Mouse (Mus musculus) small intestine, adult 2 months (tissue): ENCODE measurements at regions not wholly inside any gene's neighbourhood (a gene's known extent, or its start where the extent isn't known, plus 50 kb on each side); places are given as distances from the start of the nearest gene placed in this dataset.

ENCODE experiments used
- H3K27ac ChIP-seq: fragments of 200-500 bp; 2 replicates; pipeline ENCODE4 v1.5.1; 2012; ENCODE audit warnings: low read depth, low read length, control low read depth, inconsistent platforms; ENCODE audit not compliant: insufficient read depth
- H3K27me3 ChIP-seq: fragments of 200-500 bp; 2 replicates; pipeline ENCODE4 v1.6.1; 2012; ENCODE audit warnings: mild to moderate bottlenecking, moderate library complexity, low read length, inconsistent platforms; ENCODE audit not compliant: control insufficient read depth, insufficient read depth
- H3K36me3 ChIP-seq: fragments of 200-500 bp; 2 replicates; pipeline ENCODE4 v1.6.1; 2012; ENCODE audit warnings: mild to moderate bottlenecking, low read length, control low read depth, inconsistent platforms; ENCODE audit not compliant: control insufficient read depth, insufficient read depth
- H3K4me1 ChIP-seq: fragments of 200-500 bp; 2 replicates; pipeline ENCODE4 v1.6.1; 2012; ENCODE audit warnings: low read length, inconsistent platforms, mixed read lengths; ENCODE audit not compliant: control insufficient read depth, insufficient read depth, insufficient read length
- H3K4me3 ChIP-seq: fragments of 200-500 bp; 2 replicates; pipeline ENCODE4 v1.5.1; 2012; ENCODE audit warnings: low read depth, mild to moderate bottlenecking, control low read depth, inconsistent platforms, low read length, moderate library complexity
- CTCF ChIP-seq: fragments of 200-500 bp; IDR thresholded peaks from 2 replicates; pipeline ENCODE4 v1.5.1; 2012; ENCODE audit warnings: low read depth, mild to moderate bottlenecking, control low read depth, inconsistent platforms, low read length, moderate library complexity, mixed read lengths; ENCODE audit not compliant: insufficient replicate concordance, insufficient read length; ENCODE audit errors: extremely low read depth
- POLR2A ChIP-seq: fragments of 200-500 bp; IDR thresholded peaks from 2 replicates; pipeline ENCODE4 v1.6.1; 2012; ENCODE audit warnings: low read depth, mild to moderate bottlenecking, control low read depth, inconsistent platforms, low read length, moderate library complexity
- WGBS: fragments of 180-500 bp; shearing (Covaris S2); methylation state at CpG from one replicate; pipeline ENCODE4 v1.1.7; 2018; 5-methylcytosine and 5-hydroxymethylcytosine counted together

GRCm38 (mm10) chr13:84761821-84762220, 427.4 kb upstream of the Ccnh start:
- 60% methylated on average over 4 of the region's 4 CpGs for WGBS

GRCm38 (mm10) chr13:84763916-84764315, 425.3 kb upstream of the Ccnh start:
- H3K4me3 ChIP-seq, result no peak overlapping the region
- H3K36me3 ChIP-seq, result no peaks in the 10 kb centered on the region
- TF ChIP-seq POLR2A (no peak), CTCF (no peak)
- H3K27me3 ChIP-seq, result no peaks in the 10 kb centered on the region
- no peak overlapping the region for H3K27ac ChIP-seq
- 78% methylated on average over 1 of the region's 1 CpGs for WGBS
- no peaks in the 10 kb centered on the region for H3K4me1 ChIP-seq

More at GRCm38 (mm10) chr13:84761821-84762220, 427.4 kb upstream of the Ccnh start:
- Histone ChIP-seq H3K4me3 (no peak overlapping the region), H3K27ac (no peak overlapping the region), H3K36me3 (no peaks in the 10 kb centered on the region), H3K27me3 (no peaks in the 10 kb centered on the region), H3K4me1 (no peaks in the 10 kb centered on the region)
- TF ChIP-seq CTCF, result no peak
- no peak for TF ChIP-seq POLR2A

GRCm38 (mm10) chr13:84771956-84772355, 417.3 kb upstream of the Ccnh start:
- TF ChIP-seq CTCF, result no peak
- TF ChIP-seq POLR2A, result no peak
- WGBS, result 23% methylated on average over 2 of the region's 2 CpGs
- Histone ChIP-seq H3K27me3 (no peaks in the 10 kb centered on the region), H3K4me1 (no peaks in the 10 kb centered on the region), H3K4me3 (no peak overlapping the region), H3K36me3 (no peaks in the 10 kb centered on the region), H3K27ac (no peak overlapping the region)

DNA sequence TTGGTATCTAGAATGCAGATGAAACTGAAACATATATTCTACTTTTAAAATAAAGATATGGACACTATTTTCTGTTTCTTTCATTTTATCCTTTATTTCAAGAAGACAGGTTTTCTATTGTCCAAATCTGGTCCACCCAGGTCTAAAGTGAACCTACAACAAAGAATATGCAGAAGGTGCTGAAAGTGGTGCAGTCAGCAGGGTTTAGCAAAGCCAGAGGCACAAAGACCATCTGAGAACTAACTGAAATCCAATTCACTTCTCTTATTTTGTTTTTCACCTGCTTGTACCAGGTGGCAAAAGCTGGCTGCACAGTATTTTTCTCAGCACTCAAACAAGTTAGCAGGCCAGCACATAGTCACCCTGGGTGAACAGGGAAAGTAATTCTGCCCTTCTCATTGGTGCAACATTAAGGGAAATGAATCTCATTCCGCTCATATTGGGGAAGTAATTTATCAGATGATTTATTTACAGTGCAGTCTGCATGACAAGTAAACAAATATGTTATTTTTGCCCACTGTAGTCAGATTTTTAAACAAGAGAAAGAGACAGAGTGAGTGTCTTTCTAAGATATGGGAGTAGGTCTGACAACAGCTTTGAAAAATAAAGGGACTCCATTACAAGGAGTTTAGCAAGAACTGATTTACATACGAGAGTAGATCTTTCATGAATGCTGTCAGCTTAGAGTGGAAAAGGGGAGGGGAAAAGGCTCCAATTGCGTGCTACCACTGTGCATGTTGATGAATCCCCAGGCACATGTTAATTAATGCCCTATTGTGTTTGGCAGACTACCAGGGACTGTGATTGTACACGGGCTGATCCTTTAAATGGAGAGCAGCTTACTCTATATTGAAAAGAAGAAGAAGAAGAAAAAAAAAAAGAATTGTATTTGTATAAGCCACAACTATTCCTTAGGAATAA, 405.9 kb upstream of the Ccnh start:
- Histone ChIP-seq H3K4me3 (no peak overlapping the region), H3K36me3 (no peaks in the 10 kb centered on the region), H3K27ac (no peak overlapping the region), H3K27me3 (no peaks in the 10 kb centered on the region), H3K4me1 (no peaks in the 10 kb centered on the region)
- no peak for TF ChIP-seq POLR2A
- TF ChIP-seq CTCF, result no peak
- WGBS, result 40% methylated on average over 4 of the region's 4 CpGs

- Histone ChIP-seq H3K27ac (no peak overlapping the region), H3K4me1 (no peaks in the 10 kb centered on the region), H3K36me3 (no peaks in the 10 kb centered on the region), H3K4me3 (no peak overlapping the region), H3K27me3 (no peaks in the 10 kb centered on the region)
- 74% methylated on average over 3 of the region's 3 CpGs for WGBS
- TF ChIP-seq CTCF, result no peak
- no peak for TF ChIP-seq POLR2A
Observed at GRCm38 (mm10) chr13:84804241-84804980, 384.8 kb upstream of the Ccnh start.

DNA sequence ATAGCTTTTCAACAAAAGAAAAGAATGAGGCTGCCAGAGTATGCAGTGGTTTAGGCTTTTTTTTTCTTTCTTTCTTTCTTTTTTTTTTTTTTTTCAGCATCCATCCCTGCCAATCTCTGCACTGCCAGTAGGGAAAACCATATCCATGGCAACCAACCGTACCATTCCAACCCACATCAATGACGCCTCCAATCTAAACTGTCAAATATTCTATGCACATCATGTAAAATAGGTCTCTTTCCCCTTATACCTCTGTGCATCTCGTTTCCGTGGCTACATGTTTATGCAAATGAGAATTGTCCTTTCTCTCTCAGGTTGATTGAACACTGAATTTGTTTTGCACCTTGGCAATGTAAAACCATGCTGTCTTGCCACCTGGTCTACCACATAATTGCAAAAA, 384.0 kb upstream of the Ccnh start:
- no peaks in the 10 kb centered on the region for H3K36me3 ChIP-seq
- no peaks in the 10 kb centered on the region for H3K4me1 ChIP-seq
- no peak for TF ChIP-seq POLR2A
- no peak for TF ChIP-seq CTCF
- WGBS, result 78% methylated on average over 4 of the region's 4 CpGs
- H3K27me3 ChIP-seq, result no peaks in the 10 kb centered on the region
- H3K4me3 ChIP-seq, result no peak overlapping the region
- H3K27ac ChIP-seq, result no peak overlapping the region

- Histone ChIP-seq H3K4me3 (no peak overlapping the region), H3K27me3 (no peaks in the 10 kb centered on the region), H3K4me1 (no peaks in the 10 kb centered on the region), H3K36me3 (no peaks in the 10 kb centered on the region), H3K27ac (no peak overlapping the region)
- WGBS, result 100% methylated on average over 3 of the region's 3 CpGs
- TF ChIP-seq POLR2A, result no peak
- no peak for TF ChIP-seq CTCF
Observed at GRCm38 (mm10) chr13:84809605-84810004, 379.6 kb upstream of the Ccnh start.
